Mouse (Mus musculus): ENCODE data around the gene Cxcl10. TPM values are rescaled to one million over a fixed set of nuclear protein-coding genes. Genes with fewer than 3 reads are reported as not detected.

Gene Cxcl10
- polyA plus RNA-seq, 1 experiment from 2014 or later: 1.3 TPM

DNA sequence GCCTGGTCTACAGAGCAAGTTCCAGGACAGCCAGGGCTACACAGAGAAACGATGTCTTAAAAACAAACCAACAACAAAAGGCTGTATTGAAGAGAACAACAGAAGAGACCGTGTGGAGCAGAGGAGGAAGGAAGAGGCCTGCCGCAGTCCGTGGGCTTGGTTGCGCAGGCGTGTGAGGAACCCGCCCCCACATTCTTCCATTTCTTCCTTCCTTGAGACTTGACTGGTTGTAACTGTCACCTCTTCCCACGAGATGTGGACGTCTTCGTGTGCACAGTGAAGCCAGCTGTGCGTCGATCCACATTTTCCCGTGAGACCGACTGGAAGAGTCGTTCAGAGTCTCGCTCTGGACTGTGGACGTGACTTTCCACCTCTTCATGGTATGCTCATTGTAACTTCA lies 26.7 kb upstream of the Cxcl10 start:
- 87% methylated on average over 17 of the region's 17 CpGs for WGBS
- H3K4me1 ChIP-seq (ENCODE audit: control insufficient read depth, insufficient read depth, low read length): no peaks in the 10 kb centered on the region

DNA sequence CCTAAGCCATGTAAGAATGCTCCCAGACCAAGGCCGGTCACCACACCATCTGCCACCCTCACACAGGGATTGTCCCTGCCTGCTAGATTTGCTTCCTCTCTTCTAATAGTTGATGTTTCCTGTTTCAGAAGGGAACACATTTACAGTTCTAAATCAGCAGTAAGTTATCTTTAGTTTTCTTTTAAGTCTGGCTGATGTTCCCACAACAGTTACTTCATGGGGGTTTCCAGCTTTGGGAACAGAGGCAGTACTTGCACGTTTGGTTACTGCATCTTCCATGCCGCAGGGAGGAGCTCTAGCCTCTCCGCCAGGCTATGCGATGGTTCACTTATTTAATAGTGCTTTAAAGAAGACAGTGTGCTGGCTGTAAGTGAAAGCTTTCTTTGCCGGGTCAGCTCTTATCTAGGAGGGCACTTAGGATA lies 26.0 kb upstream of the Cxcl10 start:
- H3K36me3 ChIP-seq (ENCODE audit: control insufficient read depth, insufficient read depth, low read length): no peaks in the 10 kb centered on the region
- no peak overlapping the region for H3K4me3 ChIP-seq (ENCODE audit: low read depth, low read length)
- ATAC-seq (ENCODE audit: insufficient number of reproducible peaks, low FRiP score, low TSS enrichment, low read depth) (no peak), DNase-seq (ENCODE audit: low spot score) (no peak)
- no peak overlapping the region for H3K9ac ChIP-seq (ENCODE audit: low read length)
- no peaks in the 10 kb centered on the region for H3K9me3 ChIP-seq (ENCODE audit: control insufficient read depth, low read length)
- WGBS: 58% methylated on average over 6 of the region's 6 CpGs
- no peaks in the 10 kb centered on the region for H3K4me1 ChIP-seq (ENCODE audit: control insufficient read depth, insufficient read depth, low read length)
- H3K4me2 ChIP-seq (ENCODE audit: low read depth, severe bottlenecking): no peak overlapping the region
- no peak overlapping the region for H3K27ac ChIP-seq (replicated peaks; ENCODE audit: low read depth, low read length)
- H3K27me3 ChIP-seq (ENCODE audit: control insufficient read depth, insufficient read depth, low read length): no peaks in the 10 kb centered on the region

More for the DNA sequence above, 26.7 kb upstream of the Cxcl10 start:
- Histone ChIP-seq H3K4me3 (ENCODE audit: low read depth, low read length) (no peak overlapping the region), H3K27ac (replicated peaks; ENCODE audit: low read depth, low read length) (no peak overlapping the region), H3K36me3 (ENCODE audit: control insufficient read depth, insufficient read depth, low read length) (no peaks in the 10 kb centered on the region), H3K4me2 (ENCODE audit: low read depth, severe bottlenecking) (no peak overlapping the region), H3K9me3 (ENCODE audit: control insufficient read depth, low read length) (no peaks in the 10 kb centered on the region), H3K27me3 (ENCODE audit: control insufficient read depth, insufficient read depth, low read length) (no peaks in the 10 kb centered on the region), H3K9ac (ENCODE audit: low read length) (no peak overlapping the region)
- ATAC-seq (ENCODE audit: insufficient number of reproducible peaks, low FRiP score, low TSS enrichment, low read depth): no peak
- DNase-seq (ENCODE audit: low spot score): no peak

DNA sequence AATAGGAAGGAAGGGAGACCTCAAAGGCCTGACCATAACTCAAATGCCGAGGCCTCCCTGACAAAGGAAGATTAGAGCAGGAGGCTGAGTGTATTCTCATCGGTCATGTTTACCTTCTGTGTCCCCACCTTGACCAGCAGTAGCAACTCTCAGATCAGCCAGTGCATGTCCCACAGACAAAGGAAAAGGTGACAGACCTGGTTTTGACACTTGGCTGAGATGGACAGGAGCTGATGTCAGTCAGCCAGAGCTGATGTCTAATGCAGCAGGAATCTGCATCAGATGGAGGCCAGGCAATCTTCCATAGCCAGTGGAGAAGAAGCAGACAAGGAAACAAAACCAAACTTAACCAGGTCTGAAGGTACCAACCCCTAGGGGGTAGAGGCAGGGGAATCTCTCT lies 23.9 kb upstream of the Cxcl10 start:
- no peaks in the 10 kb centered on the region for H3K9me3 ChIP-seq (ENCODE audit: control insufficient read depth, low read length)
- H3K27ac ChIP-seq (replicated peaks; ENCODE audit: low read depth, low read length): no peak overlapping the region
- H3K36me3 ChIP-seq (ENCODE audit: control insufficient read depth, insufficient read depth, low read length): no peaks in the 10 kb centered on the region
- H3K4me1 ChIP-seq (ENCODE audit: control insufficient read depth, insufficient read depth, low read length): no peaks in the 10 kb centered on the region
- 51% methylated on average over 2 of the region's 2 CpGs for WGBS
- no peak overlapping the region for H3K9ac ChIP-seq (ENCODE audit: low read length)
- no peaks in the 10 kb centered on the region for H3K27me3 ChIP-seq (ENCODE audit: control insufficient read depth, insufficient read depth, low read length)
- no peak overlapping the region for H3K4me3 ChIP-seq (ENCODE audit: low read depth, low read length)
- no peak for ATAC-seq (ENCODE audit: insufficient number of reproducible peaks, low FRiP score, low TSS enrichment, low read depth)
- H3K4me2 ChIP-seq (ENCODE audit: low read depth, severe bottlenecking): no peak overlapping the region
- no peak for DNase-seq (ENCODE audit: low spot score)

DNA sequence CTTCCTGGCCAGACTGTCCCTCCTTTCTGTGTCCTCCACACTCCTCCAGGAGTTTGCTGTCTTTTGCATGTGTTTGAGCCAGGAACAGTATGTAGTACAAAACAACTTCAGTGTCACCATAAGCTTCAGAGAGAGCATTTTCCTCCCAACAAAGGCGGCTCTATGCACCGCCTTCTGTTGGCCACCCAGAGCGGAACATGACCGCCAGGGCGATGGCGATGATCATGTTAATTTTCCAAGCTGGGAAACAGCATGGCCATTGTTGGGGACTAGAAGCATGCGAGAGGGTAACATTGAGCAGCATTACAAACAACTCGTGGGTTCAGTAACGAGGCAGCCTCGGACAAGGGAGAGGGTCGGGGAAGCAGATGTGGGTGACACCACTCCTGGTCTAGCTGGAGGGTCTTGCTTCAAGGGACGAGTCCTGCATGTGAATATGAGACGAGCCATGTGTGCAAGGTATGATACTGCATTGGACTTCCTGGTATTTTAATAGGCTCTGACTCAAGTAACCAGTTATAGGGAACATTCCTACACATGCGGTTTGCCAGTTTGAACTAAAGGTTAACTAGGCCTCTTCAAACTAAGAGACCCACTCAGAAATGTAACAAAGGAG lies 22.8 kb upstream of the Cxcl10 start:
- Histone ChIP-seq H3K36me3 (ENCODE audit: control insufficient read depth, insufficient read depth, low read length) (no peaks in the 10 kb centered on the region), H3K4me3 (ENCODE audit: low read depth, low read length) (no peak overlapping the region), H3K4me2 (ENCODE audit: low read depth, severe bottlenecking) (no peak overlapping the region), H3K4me1 (ENCODE audit: control insufficient read depth, insufficient read depth, low read length) (no peaks in the 10 kb centered on the region), H3K9me3 (ENCODE audit: control insufficient read depth, low read length) (no peaks in the 10 kb centered on the region), H3K27me3 (ENCODE audit: control insufficient read depth, insufficient read depth, low read length) (no peaks in the 10 kb centered on the region), H3K9ac (ENCODE audit: low read length) (no peak overlapping the region), H3K27ac (replicated peaks; ENCODE audit: low read depth, low read length) (peak overlapping the region; percentile 15; the same call in 1 of the 2 replicates)
- no peak for DNase-seq (ENCODE audit: low spot score)
- 74% methylated on average over 14 of the region's 14 CpGs for WGBS
- ATAC-seq (ENCODE audit: insufficient number of reproducible peaks, low FRiP score, low TSS enrichment, low read depth): no peak

DNA sequence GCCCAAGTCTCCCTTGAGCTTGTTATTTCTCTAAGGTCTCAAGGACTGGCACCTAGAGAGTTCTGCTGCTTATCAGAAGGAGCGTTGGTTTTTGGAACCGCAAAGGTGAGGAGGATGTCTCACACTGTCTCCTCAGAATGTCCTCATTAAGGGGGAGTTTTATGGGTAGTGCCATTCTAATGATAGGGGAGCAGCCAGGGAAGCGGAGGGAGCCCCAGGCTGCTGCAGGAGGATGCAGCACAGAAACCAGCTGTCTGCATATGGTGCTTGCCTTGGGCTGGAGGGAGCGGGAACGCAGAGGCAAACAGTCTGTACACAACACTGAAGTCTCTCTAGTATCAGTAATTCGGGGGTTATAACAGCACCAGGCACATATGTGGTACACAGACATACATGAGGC lies 22.2 kb upstream of the Cxcl10 start:
- peak overlapping the region; percentile 15; the same call in 1 of the 2 replicates for H3K27ac ChIP-seq (replicated peaks; ENCODE audit: low read depth, low read length)
- no peak overlapping the region for H3K4me2 ChIP-seq (ENCODE audit: low read depth, severe bottlenecking)
- H3K27me3 ChIP-seq (ENCODE audit: control insufficient read depth, insufficient read depth, low read length): no peaks in the 10 kb centered on the region
- no peaks in the 10 kb centered on the region for H3K4me1 ChIP-seq (ENCODE audit: control insufficient read depth, insufficient read depth, low read length)
- WGBS: 78% methylated on average over 6 of the region's 6 CpGs
- H3K9ac ChIP-seq (ENCODE audit: low read length): no peak overlapping the region
- no peak overlapping the region for H3K4me3 ChIP-seq (ENCODE audit: low read depth, low read length)
- DNase-seq (ENCODE audit: low spot score): no peak
- H3K36me3 ChIP-seq (ENCODE audit: control insufficient read depth, insufficient read depth, low read length): no peaks in the 10 kb centered on the region
- H3K9me3 ChIP-seq (ENCODE audit: control insufficient read depth, low read length): no peaks in the 10 kb centered on the region
- ATAC-seq (ENCODE audit: insufficient number of reproducible peaks, low FRiP score, low TSS enrichment, low read depth): no peak

DNA sequence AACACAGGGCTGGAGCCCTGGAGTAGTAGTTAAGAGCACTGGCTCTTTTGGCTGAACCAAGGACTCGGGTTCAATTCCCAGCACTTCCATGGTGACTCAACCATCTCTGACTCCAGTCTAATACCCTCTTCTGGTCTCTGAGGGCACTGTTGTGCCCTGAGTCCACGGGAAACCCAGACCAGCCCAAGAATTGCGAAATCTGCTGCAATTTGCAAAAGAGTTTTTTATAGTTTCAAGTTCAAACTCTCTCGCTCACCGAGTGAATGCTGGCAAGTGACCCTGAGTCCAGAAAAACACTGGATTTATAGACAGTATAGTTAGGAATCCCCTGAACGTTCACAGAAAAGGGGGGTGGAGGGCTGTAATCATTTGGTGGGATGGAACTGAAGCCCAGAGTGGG lies 21.7 kb upstream of the Cxcl10 start:
- H3K36me3 ChIP-seq (ENCODE audit: control insufficient read depth, insufficient read depth, low read length): no peaks in the 10 kb centered on the region
- H3K9ac ChIP-seq (ENCODE audit: low read length): no peak overlapping the region
- no peaks in the 10 kb centered on the region for H3K9me3 ChIP-seq (ENCODE audit: control insufficient read depth, low read length)
- no peak overlapping the region for H3K4me3 ChIP-seq (ENCODE audit: low read depth, low read length)
- H3K27ac ChIP-seq (replicated peaks; ENCODE audit: low read depth, low read length): no peak overlapping the region
- no peaks in the 10 kb centered on the region for H3K4me1 ChIP-seq (ENCODE audit: control insufficient read depth, insufficient read depth, low read length)
- DNase-seq (ENCODE audit: low spot score) (no peak), ATAC-seq (ENCODE audit: insufficient number of reproducible peaks, low FRiP score, low TSS enrichment, low read depth) (no peak)
- WGBS: 79% methylated on average over 6 of the region's 6 CpGs
- no peak overlapping the region for H3K4me2 ChIP-seq (ENCODE audit: low read depth, severe bottlenecking)
- no peaks in the 10 kb centered on the region for H3K27me3 ChIP-seq (ENCODE audit: control insufficient read depth, insufficient read depth, low read length)

DNA sequence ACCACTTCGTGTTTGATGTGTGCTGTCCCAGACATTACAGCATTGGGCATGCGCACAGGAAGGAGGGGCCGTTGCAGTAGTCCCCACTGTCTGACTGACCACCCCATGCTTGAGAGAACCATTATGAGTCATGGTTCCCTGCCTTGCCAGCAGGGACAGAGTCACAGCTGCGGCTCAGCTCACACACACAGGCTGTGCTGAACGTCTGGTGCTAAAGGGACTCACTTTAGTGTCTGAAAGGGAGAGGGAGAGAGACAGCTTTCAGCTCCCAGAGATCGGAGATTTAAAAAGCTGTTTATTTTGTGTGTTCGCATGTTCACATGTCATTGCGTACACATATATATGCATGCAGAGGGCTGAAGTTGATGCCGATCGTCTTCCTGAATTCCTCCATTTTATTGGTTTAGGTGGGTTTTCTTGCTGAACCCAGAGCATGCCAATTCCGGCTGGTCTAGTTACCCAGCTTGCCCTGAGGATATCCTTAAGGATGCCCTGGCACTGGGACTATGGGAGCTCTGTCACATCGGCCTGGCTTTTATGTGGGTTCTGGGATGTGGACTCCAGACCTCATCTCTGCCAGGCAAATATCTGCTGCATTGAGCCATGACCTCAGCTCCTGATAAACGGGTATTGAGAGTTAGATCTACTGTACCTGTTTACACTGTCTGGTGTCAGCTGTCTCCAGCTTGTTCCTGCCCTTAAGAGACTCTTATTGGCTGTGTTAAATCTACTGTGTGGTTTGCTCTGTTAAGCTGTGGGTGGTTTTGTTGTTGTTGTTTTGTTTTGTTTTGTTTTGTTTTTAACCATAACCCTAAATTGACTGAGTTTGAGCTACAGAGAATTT lies 20.7 kb upstream of the Cxcl10 start:
- H3K9me3 ChIP-seq (ENCODE audit: control insufficient read depth, low read length): no peaks in the 10 kb centered on the region
- no peak overlapping the region for H3K9ac ChIP-seq (ENCODE audit: low read length)
- 77% methylated on average over 13 of the region's 13 CpGs for WGBS
- no peak overlapping the region for H3K4me3 ChIP-seq (ENCODE audit: low read depth, low read length)
- DNase-seq (ENCODE audit: low spot score) (no peak), ATAC-seq (ENCODE audit: insufficient number of reproducible peaks, low FRiP score, low TSS enrichment, low read depth) (no peak)
- no peaks in the 10 kb centered on the region for H3K36me3 ChIP-seq (ENCODE audit: control insufficient read depth, insufficient read depth, low read length)
- no peaks in the 10 kb centered on the region for H3K27me3 ChIP-seq (ENCODE audit: control insufficient read depth, insufficient read depth, low read length)
- H3K27ac ChIP-seq (replicated peaks; ENCODE audit: low read depth, low read length): no peak overlapping the region
- H3K4me1 ChIP-seq (ENCODE audit: control insufficient read depth, insufficient read depth, low read length): no peaks in the 10 kb centered on the region
- H3K4me2 ChIP-seq (ENCODE audit: low read depth, severe bottlenecking): no peak overlapping the region

DNA sequence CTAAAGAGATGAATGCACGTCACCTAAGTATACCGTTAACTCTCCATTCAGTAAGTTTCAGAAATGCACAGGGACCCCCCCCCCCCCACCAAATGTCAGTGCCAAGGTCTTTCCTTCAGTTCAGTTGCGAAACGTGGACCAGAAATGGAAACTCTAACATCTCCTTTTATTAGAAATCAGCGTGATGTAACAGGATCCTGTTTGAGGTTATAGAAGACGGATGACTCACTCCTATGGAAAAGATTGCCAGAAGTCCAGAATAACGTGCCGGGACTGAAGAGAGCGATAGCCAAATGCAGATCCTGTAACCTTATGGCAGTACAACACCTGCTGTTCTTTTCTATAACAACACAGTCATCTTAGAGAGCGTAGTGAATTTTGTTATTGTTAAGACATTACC lies 19.7 kb upstream of the Cxcl10 start:
- H3K27me3 ChIP-seq (ENCODE audit: control insufficient read depth, insufficient read depth, low read length): no peaks in the 10 kb centered on the region
- no peak for DNase-seq (ENCODE audit: low spot score)
- no peak for ATAC-seq (ENCODE audit: insufficient number of reproducible peaks, low FRiP score, low TSS enrichment, low read depth)
- H3K9ac ChIP-seq (ENCODE audit: low read length): no peak overlapping the region
- H3K36me3 ChIP-seq (ENCODE audit: control insufficient read depth, insufficient read depth, low read length): no peaks in the 10 kb centered on the region
- no peak overlapping the region for H3K4me2 ChIP-seq (ENCODE audit: low read depth, severe bottlenecking)
- no peaks in the 10 kb centered on the region for H3K9me3 ChIP-seq (ENCODE audit: control insufficient read depth, low read length)
- no peak overlapping the region for H3K4me3 ChIP-seq (ENCODE audit: low read depth, low read length)
- H3K27ac ChIP-seq (replicated peaks; ENCODE audit: low read depth, low read length): no peak overlapping the region
- H3K4me1 ChIP-seq (ENCODE audit: control insufficient read depth, insufficient read depth, low read length): no peaks in the 10 kb centered on the region
- WGBS: 87% methylated on average over 10 of the region's 10 CpGs

All from limb, embryonic 11.5 days (tissue).